Mouse (Mus musculus) neural tube, embryonic 12.5 days (tissue): ENCODE data around the gene Mxra7. TPM values are rescaled to one million over a fixed set of nuclear protein-coding genes. Genes with fewer than 3 reads are reported as not detected.
"Not testable (repeated sequence)": the region's sequence is repeated elsewhere in the genome, so short reads cannot be mapped to it uniquely, and the experiment has no call there.

ENCODE experiments used
- ATAC-seq: fragments of 200-750 bp; cut with Nextera tagmentation; 2 replicates; pipeline ENCODE4 v1.8.0; 2017; ENCODE audit warnings: low read depth, mild to moderate bottlenecking, moderate TSS enrichment, moderate library complexity; ENCODE audit not compliant: low FRiP score
- H3K27ac ChIP-seq: fragments of 300-500 bp; sonication (generic); 2 replicates; pipeline ENCODE4 v1.5.1; 2016
- H3K27me3 ChIP-seq: fragments of 300-500 bp; sonication (generic); replicated peaks from 2 replicates; pipeline ENCODE4 v1.6.1; 2016; ENCODE audit warnings: mild to moderate bottlenecking
- H3K36me3 ChIP-seq: fragments of 300-500 bp; sonication (generic); 2 replicates; pipeline ENCODE4 v1.6.1; 2016; ENCODE audit warnings: mild to moderate bottlenecking
- H3K4me1 ChIP-seq: fragments of 300-500 bp; sonication (generic); 2 replicates; pipeline ENCODE4 v1.6.1; 2016
- H3K4me2 ChIP-seq: fragments of 300-500 bp; sonication (generic); replicated peaks from 2 replicates; pipeline ENCODE4 v1.6.1; 2016; ENCODE audit warnings: mild to moderate bottlenecking
- H3K4me3 ChIP-seq: fragments of 300-500 bp; sonication (generic); 2 replicates; pipeline ENCODE4 v1.5.1; 2016
- H3K9ac ChIP-seq: fragments of 300-500 bp; sonication (generic); 2 replicates; pipeline ENCODE4 v1.6.1; 2016; ENCODE audit warnings: mild to moderate bottlenecking
- H3K9me3 ChIP-seq: fragments of 300-500 bp; sonication (generic); 2 replicates; pipeline ENCODE4 v1.6.1; 2016; ENCODE audit warnings: mild to moderate bottlenecking
- WGBS: fragments of 180-500 bp; shearing (Covaris S2); methylation state at CpG from one replicate; pipeline ENCODE4 v1.1.7; 2016; 5-methylcytosine and 5-hydroxymethylcytosine counted together
- polyA plus RNA-seq: library from polyadenylated mRNA; unstranded; fragments of >200 nt; fragmentation: Nextera tagmentation; extraction: Ambion mirVana; gene quantifications from 2 replicates; pipeline ENCODE4 v1.2.1, GENCODE M21; 2016

Gene Mxra7
- polyA plus RNA-seq, 1 experiment from 2014 or later: 91.2 TPM

- Histone ChIP-seq H3K36me3 (peaks cover 35% of the 10 kb centered on the region), H3K4me1 (peaks cover 39% of the 10 kb centered on the region)
Measured at GRCm38 (mm10) chr11:116842531-116843260, 14.8 kb upstream of the Mxra7 start.

GRCm38 (mm10) chr11:116840748-116841147 is 12.9 kb upstream of the Mxra7 start:
- Histone ChIP-seq H3K4me2 (peak overlapping the region; percentile 91), H3K9me3 (no peaks in the 10 kb centered on the region), H3K27me3 (no peaks in the 10 kb centered on the region), H3K4me1 (peaks cover 39% of the 10 kb centered on the region), H3K4me3 (0 out of 2 replicates have a peak overlapping the region, but pooled peaks have one; percentile 13), H3K27ac (no peak overlapping the region), H3K36me3 (peaks cover 51% of the 10 kb centered on the region), H3K9ac (peak overlapping the region; percentile 30; the same call in 1 of the 2 replicates)
- ATAC-seq: no peak
- 89% methylated on average over 4 of the region's 4 CpGs for WGBS

More at GRCm38 (mm10) chr11:116842531-116843260, 14.8 kb upstream of the Mxra7 start:
- ATAC-seq: peak; percentile 83
- H3K9ac ChIP-seq: peak overlapping the region; percentile 90
- H3K27ac ChIP-seq: peak overlapping the region; percentile 95
- no peaks in the 10 kb centered on the region for H3K27me3 ChIP-seq
- WGBS: under 1% methylated on average over 73 of the region's 73 CpGs
- H3K4me2 ChIP-seq: peak overlapping the region; percentile 91
- H3K9me3 ChIP-seq: no peaks in the 10 kb centered on the region
- H3K4me3 ChIP-seq: peak overlapping the region; percentile 74

- Histone ChIP-seq H3K27ac (no peak overlapping the region), H3K4me1 (peaks cover 37% of the 10 kb centered on the region), H3K4me3 (no peak overlapping the region; the same call in 1 of the 2 replicates), H3K36me3 (peaks cover 63% of the 10 kb centered on the region), H3K9me3 (no peaks in the 10 kb centered on the region), H3K4me2 (0 out of 2 replicates have a peak overlapping the region, but pooled peaks have one; percentile 3), H3K9ac (0 out of 2 replicates have a peak overlapping the region, but pooled peaks have one; percentile 10), H3K27me3 (no peaks in the 10 kb centered on the region)
- no peak for ATAC-seq
- WGBS: 74% methylated on average over 7 of the region's 7 CpGs
Measured at GRCm38 (mm10) chr11:116839601-116840000, 11.8 kb upstream of the Mxra7 start.

GRCm38 (mm10) chr11:116838936-116839335 is 11.1 kb upstream of the Mxra7 start:
- ATAC-seq: no peak
- WGBS: 95% methylated on average over 14 of the region's 14 CpGs

GRCm38 (mm10) chr11:116837441-116837840 is 9.6 kb upstream of the Mxra7 start:
- WGBS: 93% methylated on average over 10 of the region's 10 CpGs
- Histone ChIP-seq H3K4me2 (no peak overlapping the region), H3K27ac (no peak overlapping the region), H3K36me3 (peaks cover 80% of the 10 kb centered on the region), H3K9me3 (no peaks in the 10 kb centered on the region), H3K27me3 (no peaks in the 10 kb centered on the region), H3K9ac (no peak overlapping the region), H3K4me1 (peaks cover 37% of the 10 kb centered on the region), H3K4me3 (no peak overlapping the region)
- no peak for ATAC-seq

More at GRCm38 (mm10) chr11:116838936-116839335, 11.1 kb upstream of the Mxra7 start:
- H3K27me3 ChIP-seq: no peaks in the 10 kb centered on the region
- H3K9ac ChIP-seq: no peak overlapping the region
- no peaks in the 10 kb centered on the region for H3K9me3 ChIP-seq
- H3K27ac ChIP-seq: no peak overlapping the region
- no peak overlapping the region for H3K4me3 ChIP-seq
- no peak overlapping the region for H3K4me2 ChIP-seq
- H3K4me1 ChIP-seq: peaks cover 30% of the 10 kb centered on the region
- peaks cover 69% of the 10 kb centered on the region for H3K36me3 ChIP-seq

GRCm38 (mm10) chr11:116836283-116836682 is 8.4 kb upstream of the Mxra7 start:
- H3K36me3 ChIP-seq: peaks cover 83% of the 10 kb centered on the region
- no peak overlapping the region for H3K9ac ChIP-seq
- 94% methylated on average over 4 of the region's 4 CpGs for WGBS
- H3K9me3 ChIP-seq: no peaks in the 10 kb centered on the region
- no peak overlapping the region for H3K27ac ChIP-seq
- H3K4me1 ChIP-seq: peaks cover 30% of the 10 kb centered on the region
- H3K27me3 ChIP-seq: no peaks in the 10 kb centered on the region
- no peak for ATAC-seq
- no peak overlapping the region for H3K4me2 ChIP-seq
- H3K4me3 ChIP-seq: no peak overlapping the region

- WGBS: 90% methylated on average over 1 of the region's 1 CpGs
- H3K9me3 ChIP-seq: no peaks in the 10 kb centered on the region
- H3K27ac ChIP-seq: no peak overlapping the region
- no peak overlapping the region for H3K4me2 ChIP-seq
- peaks cover 17% of the 10 kb centered on the region for H3K4me1 ChIP-seq
- H3K9ac ChIP-seq: no peak overlapping the region
- no peaks in the 10 kb centered on the region for H3K27me3 ChIP-seq
- H3K4me3 ChIP-seq: no peak overlapping the region
- ATAC-seq: no peak
- H3K36me3 ChIP-seq: peaks cover 75% of the 10 kb centered on the region
Measured at GRCm38 (mm10) chr11:116834954-116835353, 7.1 kb upstream of the Mxra7 start.

GRCm38 (mm10) chr11:116832172-116832685 is 4.4 kb upstream of the Mxra7 start:
- 23% methylated on average over 4 of the region's 4 CpGs for WGBS
- no peak overlapping the region for H3K9ac ChIP-seq
- no peak overlapping the region for H3K4me3 ChIP-seq
- no peaks in the 10 kb centered on the region for H3K9me3 ChIP-seq
- H3K27ac ChIP-seq: 0 out of 2 replicates have a peak overlapping the region, but pooled peaks have one; percentile 0
- peaks cover 12% of the 10 kb centered on the region for H3K4me1 ChIP-seq
- H3K36me3 ChIP-seq: peaks cover 50% of the 10 kb centered on the region
- H3K27me3 ChIP-seq: no peaks in the 10 kb centered on the region
- no peak for ATAC-seq
- no peak overlapping the region for H3K4me2 ChIP-seq

GRCm38 (mm10) chr11:116826550-116827504 is 1.0 kb downstream of the Mxra7 start:
- ATAC-seq: peak; percentile 56
- H3K9me3 ChIP-seq: no peaks in the 10 kb centered on the region
- WGBS: 12% methylated on average over 17 of the region's 17 CpGs
- H3K36me3 ChIP-seq: peaks cover 7% of the 10 kb centered on the region; the same call in 1 of the 2 replicates
- peaks cover 32% of the 10 kb centered on the region for H3K4me1 ChIP-seq
- H3K4me3 ChIP-seq: peak overlapping the region; percentile 82
- H3K9ac ChIP-seq: peak overlapping the region; percentile 93
- peak overlapping the region; percentile 89 for H3K4me2 ChIP-seq
- peak overlapping the region; percentile 65 for H3K27ac ChIP-seq
- H3K27me3 ChIP-seq: no peaks in the 10 kb centered on the region

- Histone ChIP-seq H3K4me1 (peaks cover 48% of the 10 kb centered on the region), H3K36me3 (no peaks in the 10 kb centered on the region)
- ATAC-seq: no peak
Measured at GRCm38 (mm10) chr11:116825230-116825629, 2.6 kb downstream of the Mxra7 start.

GRCm38 (mm10) chr11:116823885-116824284 is 4.0 kb downstream of the Mxra7 start:
- not testable (repeated sequence) for H3K36me3 ChIP-seq, H3K9ac ChIP-seq, H3K9me3 ChIP-seq, ATAC-seq, H3K27ac ChIP-seq, H3K4me2 ChIP-seq, H3K27me3 ChIP-seq, H3K4me3 ChIP-seq
- WGBS: 95% methylated on average over 10 of the region's 10 CpGs
- peaks cover 59% of the 10 kb centered on the region for H3K4me1 ChIP-seq

More at GRCm38 (mm10) chr11:116825230-116825629, 2.6 kb downstream of the Mxra7 start:
- Histone ChIP-seq H3K27ac (peak overlapping the region; percentile 50; the same call in 1 of the 2 replicates), H3K4me3 (peak overlapping the region; percentile 82; the same call in 1 of the 2 replicates), H3K27me3 (no peaks in the 10 kb centered on the region), H3K9me3 (no peaks in the 10 kb centered on the region), H3K9ac (peak overlapping the region; percentile 45), H3K4me2 (peak overlapping the region; percentile 89)
- 27% methylated on average over 5 of the region's 5 CpGs for WGBS
